Mouse (Mus musculus): ENCODE results near the gene Ccnd3. TPM values are rescaled to one million over a fixed set of nuclear protein-coding genes. Genes with fewer than 3 reads are reported as not detected.

Ccnd3 gene
- polyA plus RNA-seq, 2 experiments = 195 to 379 TPM

DNA sequence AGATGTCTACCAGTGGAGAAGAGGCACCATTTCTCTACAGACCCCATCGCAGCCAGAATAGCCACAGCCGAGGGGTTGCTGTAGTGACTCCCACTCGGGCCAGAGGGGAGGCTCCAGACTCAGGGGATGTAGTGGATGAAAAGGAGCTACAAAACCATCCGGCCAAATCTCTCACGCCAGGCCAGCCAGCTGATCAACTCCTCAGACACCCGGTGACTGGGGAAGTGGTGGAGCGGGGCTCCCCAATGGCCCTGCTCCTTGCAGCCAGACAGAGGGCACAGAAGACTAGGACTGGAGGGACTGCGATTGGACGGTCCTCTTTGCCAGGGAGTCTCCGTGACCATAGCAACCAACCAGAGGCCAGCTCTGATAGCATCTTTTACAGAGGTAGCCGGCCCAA, 37.2 kb upstream of the Ccnd3 start:
- Histone ChIP-seq H3K9ac (replicated peaks) (no peak overlapping the region), H3K4me2 (ENCODE audit: low read depth) (0 out of 2 replicates have a peak overlapping the region, but pooled peaks have one; percentile 54), H3K27ac (no peak overlapping the region), H3K9me3 (ENCODE audit: control insufficient read depth, low read length) (no peaks in the 10 kb centered on the region), H3K36me3 (replicated peaks; ENCODE audit: control insufficient read depth, insufficient read depth, low read depth) (no peaks in the 10 kb centered on the region), H3K27me3 (ENCODE audit: control insufficient read depth, insufficient read depth, low read length) (peaks cover 7% of the 10 kb centered on the region), H3K4me3 (ENCODE audit: insufficient read depth in 1 of 2, low read depth in 2 of 2, low read length in 2 of 2) (no peak overlapping the region), H3K4me1 (replicated peaks; ENCODE audit: control insufficient read depth in 2 of 2, insufficient read depth in 2 of 2, low read length in 1 of 2) (peaks cover 0 to 10% of the 10 kb centered on the region in 2 experiments; a peak in 2 of 4 replicates)
- WGBS (ENCODE audit: insufficient replicate concordance) = 59% methylated on average over 11 of the region's 11 CpGs
- DNase-seq (ENCODE audit: low read depth in 3 of 3, low spot score in 3 of 3) (no peak), ATAC-seq (ENCODE audit: insufficient read depth) (no peak)
- no peak for TF ChIP-seq CTCF (IDR thresholded peaks at IDR 0.05; ENCODE audit: low read depth)
- TF ChIP-seq EP300 (IDR thresholded peaks at IDR 0.05; ENCODE audit: low read depth) = no peak

DNA sequence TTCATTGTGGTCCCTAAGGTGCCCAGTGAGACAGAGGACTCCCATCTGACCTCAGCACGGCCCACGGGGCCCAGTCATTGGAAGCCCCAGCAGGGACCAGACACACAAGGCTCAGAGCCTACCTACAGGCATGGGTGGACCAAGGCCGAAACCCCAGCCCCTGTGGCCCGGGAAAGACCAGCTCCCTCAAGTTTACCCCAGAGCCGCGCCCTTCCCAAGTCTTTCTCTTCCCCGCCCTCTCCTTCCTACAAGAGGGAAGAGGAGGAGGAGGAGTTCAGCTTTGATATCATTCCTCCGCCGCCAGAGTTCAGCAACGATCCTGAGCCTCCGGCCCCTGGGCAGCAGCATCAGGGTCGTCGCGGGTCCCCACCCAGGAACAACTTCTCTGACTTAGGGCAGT, 36.8 kb upstream of the Ccnd3 start:
- peaks cover 0 to 13% of the 10 kb centered on the region in 2 experiments; a peak in 2 of 4 replicates for H3K4me1 ChIP-seq (replicated peaks; ENCODE audit: control insufficient read depth in 2 of 2, insufficient read depth in 2 of 2, low read length in 1 of 2)
- 34% methylated on average over 13 of the region's 14 CpGs for WGBS (ENCODE audit: insufficient replicate concordance)
- peaks cover 7% of the 10 kb centered on the region for H3K27me3 ChIP-seq (ENCODE audit: control insufficient read depth, insufficient read depth, low read length)
- TF ChIP-seq CTCF (IDR thresholded peaks at IDR 0.05; ENCODE audit: low read depth) (no peak), EP300 (IDR thresholded peaks at IDR 0.05; ENCODE audit: low read depth) (no peak)
- no peak overlapping the region for H3K27ac ChIP-seq
- no peak for ATAC-seq (ENCODE audit: insufficient read depth)
- no peaks in the 10 kb centered on the region for H3K36me3 ChIP-seq (replicated peaks; ENCODE audit: control insufficient read depth, insufficient read depth, low read depth)
- peak overlapping the region in 1 of 2 experiments; percentile 24; a peak in 2 of 4 replicates for H3K4me3 ChIP-seq (ENCODE audit: insufficient read depth in 1 of 2, low read depth in 2 of 2, low read length in 2 of 2)
- H3K9ac ChIP-seq (replicated peaks) = no peak overlapping the region
- peak overlapping the region; percentile 54 for H3K4me2 ChIP-seq (ENCODE audit: low read depth)
- no peak for DNase-seq (ENCODE audit: low read depth in 3 of 3, low spot score in 3 of 3)
- H3K9me3 ChIP-seq (ENCODE audit: control insufficient read depth, low read length) = no peaks in the 10 kb centered on the region

DNA sequence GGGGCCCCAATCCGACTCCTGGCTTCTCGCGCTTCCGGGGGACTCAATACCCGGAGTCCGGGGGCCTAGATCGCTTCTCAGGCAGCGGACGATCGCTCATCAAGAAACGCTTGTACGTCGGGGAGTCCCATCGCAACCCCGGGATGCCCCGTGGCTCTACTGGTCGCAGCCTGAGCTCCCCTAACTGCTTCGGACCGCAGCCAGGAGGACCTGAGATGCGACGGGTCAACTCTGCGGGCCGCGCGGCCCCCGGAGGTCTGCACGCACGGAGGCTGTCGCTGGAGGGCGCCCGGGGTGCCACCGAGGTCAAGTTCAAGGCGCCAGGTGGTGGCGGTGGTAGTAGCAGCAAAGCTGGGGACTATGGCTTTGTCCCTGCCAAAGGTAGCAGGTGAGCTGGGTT, 36.4 kb upstream of the Ccnd3 start:
- H3K27me3 ChIP-seq (ENCODE audit: control insufficient read depth, insufficient read depth, low read length) = peaks cover 7% of the 10 kb centered on the region
- peak overlapping the region; percentile 54 for H3K4me2 ChIP-seq (ENCODE audit: low read depth)
- no peak overlapping the region for H3K9ac ChIP-seq (replicated peaks)
- TF ChIP-seq EP300 (IDR thresholded peaks at IDR 0.05; ENCODE audit: low read depth) (no peak), CTCF (IDR thresholded peaks at IDR 0.05; ENCODE audit: low read depth) (peak; percentile 49)
- ATAC-seq (ENCODE audit: insufficient read depth) (no peak), DNase-seq (ENCODE audit: low read depth in 3 of 3, low spot score in 3 of 3) (no peak)
- H3K36me3 ChIP-seq (replicated peaks; ENCODE audit: control insufficient read depth, insufficient read depth, low read depth) = no peaks in the 10 kb centered on the region
- no peaks in the 10 kb centered on the region for H3K9me3 ChIP-seq (ENCODE audit: control insufficient read depth, low read length)
- peak overlapping the region; percentile 22 to 24; a peak in 2 of 4 replicates for H3K4me3 ChIP-seq (ENCODE audit: insufficient read depth in 1 of 2, low read depth in 2 of 2, low read length in 2 of 2)
- no peak overlapping the region for H3K27ac ChIP-seq
- H3K4me1 ChIP-seq (replicated peaks; ENCODE audit: control insufficient read depth in 2 of 2, insufficient read depth in 2 of 2, low read length in 1 of 2) = peaks cover 0 to 11% of the 10 kb centered on the region in 2 experiments; a peak in 2 of 4 replicates
- WGBS (ENCODE audit: insufficient replicate concordance) = 29% methylated on average over 34 of the region's 34 CpGs

DNA sequence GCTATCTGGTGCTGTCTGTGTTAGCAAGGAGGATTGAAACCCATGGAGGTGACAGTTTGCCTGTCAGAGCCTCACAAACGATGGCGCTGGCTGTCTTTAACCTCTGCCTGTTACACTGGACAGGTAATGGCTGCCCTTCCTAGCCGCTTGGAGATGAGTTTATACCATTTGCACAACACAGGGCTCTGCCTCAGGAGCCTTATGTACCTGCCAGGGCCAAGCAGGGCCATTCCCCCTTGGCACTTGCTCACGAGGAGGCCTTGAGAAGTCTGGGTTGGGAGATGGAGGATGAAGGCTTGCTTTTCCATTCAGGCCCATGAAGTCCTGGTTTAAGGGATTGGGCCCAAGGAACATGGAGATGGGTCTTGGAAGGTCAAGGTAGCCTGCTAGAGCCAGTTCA, 35.2 kb upstream of the Ccnd3 start:
- DNase-seq (ENCODE audit: low read depth in 3 of 3, low spot score in 3 of 3) = no peak
- Histone ChIP-seq H3K27ac (no peak overlapping the region), H3K36me3 (replicated peaks; ENCODE audit: control insufficient read depth, insufficient read depth, low read depth) (no peaks in the 10 kb centered on the region), H3K9me3 (ENCODE audit: control insufficient read depth, low read length) (no peaks in the 10 kb centered on the region), H3K9ac (replicated peaks) (no peak overlapping the region), H3K4me3 (ENCODE audit: insufficient read depth in 1 of 2, low read depth in 2 of 2, low read length in 2 of 2) (no peak overlapping the region), H3K4me2 (ENCODE audit: low read depth) (no peak overlapping the region), H3K4me1 (replicated peaks; ENCODE audit: control insufficient read depth in 2 of 2, insufficient read depth in 2 of 2, low read length in 1 of 2) (peaks cover 0 to 9% of the 10 kb centered on the region in 2 experiments; a peak in 2 of 4 replicates), H3K27me3 (ENCODE audit: control insufficient read depth, insufficient read depth, low read length) (peaks cover 7% of the 10 kb centered on the region)
- TF ChIP-seq CTCF (IDR thresholded peaks at IDR 0.05; ENCODE audit: low read depth) (no peak), EP300 (IDR thresholded peaks at IDR 0.05; ENCODE audit: low read depth) (no peak)
- WGBS (ENCODE audit: insufficient replicate concordance) = 68% methylated on average over 4 of the region's 4 CpGs
- no peak for ATAC-seq (ENCODE audit: insufficient read depth)

DNA sequence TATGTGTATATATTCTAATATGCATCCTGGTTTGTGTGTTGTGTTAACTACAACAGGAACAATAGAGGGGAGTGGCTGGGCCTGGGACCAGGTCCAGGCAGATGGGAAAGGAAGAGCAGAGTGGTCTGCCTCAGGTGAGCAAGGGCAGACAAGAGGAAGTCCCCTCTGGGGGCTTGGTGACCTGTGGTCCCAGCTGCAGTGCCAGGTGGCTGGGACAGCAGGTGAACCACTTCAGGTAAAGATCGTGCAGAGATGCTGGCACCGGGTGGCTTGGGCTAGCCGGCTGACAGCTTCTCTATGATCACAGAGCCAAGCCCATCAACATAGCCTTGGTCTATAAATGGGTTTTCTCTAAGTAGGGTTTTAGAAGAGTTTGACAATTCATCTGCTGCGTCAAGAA, 34.7 kb upstream of the Ccnd3 start:
- no peak overlapping the region for H3K4me3 ChIP-seq (ENCODE audit: insufficient read depth in 1 of 2, low read depth in 2 of 2, low read length in 2 of 2)
- peaks cover 0 to 9% of the 10 kb centered on the region in 2 experiments; a peak in 2 of 4 replicates for H3K4me1 ChIP-seq (replicated peaks; ENCODE audit: control insufficient read depth in 2 of 2, insufficient read depth in 2 of 2, low read length in 1 of 2)
- peaks cover 7% of the 10 kb centered on the region for H3K27me3 ChIP-seq (ENCODE audit: control insufficient read depth, insufficient read depth, low read length)
- no peak overlapping the region for H3K9ac ChIP-seq (replicated peaks)
- TF ChIP-seq EP300 (IDR thresholded peaks at IDR 0.05; ENCODE audit: low read depth) (no peak), CTCF (IDR thresholded peaks at IDR 0.05; ENCODE audit: low read depth) (no peak)
- DNase-seq (ENCODE audit: low read depth in 3 of 3, low spot score in 3 of 3) = no peak
- no peak for ATAC-seq (ENCODE audit: insufficient read depth)
- H3K27ac ChIP-seq = no peak overlapping the region
- no peak overlapping the region for H3K4me2 ChIP-seq (ENCODE audit: low read depth)
- no peaks in the 10 kb centered on the region for H3K36me3 ChIP-seq (replicated peaks; ENCODE audit: control insufficient read depth, insufficient read depth, low read depth)
- 76% methylated on average over 4 of the region's 4 CpGs for WGBS (ENCODE audit: insufficient replicate concordance)
- no peaks in the 10 kb centered on the region for H3K9me3 ChIP-seq (ENCODE audit: control insufficient read depth, low read length)
